Mouse (Mus musculus): ENCODE results near the gene Cdc34b. TPM values are rescaled to one million over a fixed set of nuclear protein-coding genes. Genes with fewer than 3 reads are reported as not detected.
A peak's percentile ranks its signal among the peaks of the same experiment; 100 is the strongest.

Gene Cdc34b
- polyA plus RNA-seq, 1 experiment from 2014 or later: 0.23 TPM

GRCm38 (mm10) chr11:94727306-94727705, 14.3 kb upstream of the Cdc34b start:
- H3K4me3 ChIP-seq (ENCODE audit: low read depth, low read length): no peak overlapping the region
- no peak for DNase-seq (ENCODE audit: low spot score)
- no peak overlapping the region for H3K9ac ChIP-seq (ENCODE audit: low read depth, low read length)
- no peaks in the 10 kb centered on the region for H3K4me1 ChIP-seq (replicated peaks; ENCODE audit: control insufficient read depth, insufficient read depth, low read length)
- no peak overlapping the region for H3K27ac ChIP-seq (ENCODE audit: low read depth, low read length)
- no peak overlapping the region for H3K4me2 ChIP-seq
- no peak for ATAC-seq (replicated peaks; ENCODE audit: low FRiP score)
- H3K9me3 ChIP-seq (ENCODE audit: control insufficient read depth, low read length): no peaks in the 10 kb centered on the region
- H3K36me3 ChIP-seq (ENCODE audit: control insufficient read depth, insufficient read depth, low read length): no peaks in the 10 kb centered on the region
- H3K27me3 ChIP-seq (replicated peaks; ENCODE audit: control insufficient read depth, insufficient read depth, low read length): no peaks in the 10 kb centered on the region
- 78% methylated on average over 3 of the region's 3 CpGs for WGBS

- H3K9me3 ChIP-seq (ENCODE audit: control insufficient read depth, low read length): no peaks in the 10 kb centered on the region
- no peak overlapping the region for H3K27ac ChIP-seq (ENCODE audit: low read depth, low read length)
- H3K4me3 ChIP-seq (ENCODE audit: low read depth, low read length): no peak overlapping the region
- H3K27me3 ChIP-seq (replicated peaks; ENCODE audit: control insufficient read depth, insufficient read depth, low read length): no peaks in the 10 kb centered on the region
- no peaks in the 10 kb centered on the region for H3K36me3 ChIP-seq (ENCODE audit: control insufficient read depth, insufficient read depth, low read length)
- no peak for ATAC-seq (replicated peaks; ENCODE audit: low FRiP score)
- no peak for DNase-seq (ENCODE audit: low spot score)
- WGBS: 76% methylated on average over 3 of the region's 3 CpGs
- H3K9ac ChIP-seq (ENCODE audit: low read depth, low read length): no peak overlapping the region
- H3K4me1 ChIP-seq (replicated peaks; ENCODE audit: control insufficient read depth, insufficient read depth, low read length): no peaks in the 10 kb centered on the region
- no peak overlapping the region for H3K4me2 ChIP-seq
These were observed 13.0 kb upstream of the Cdc34b start for GRCm38 (mm10) chr11:94728545-94728944.

GRCm38 (mm10) chr11:94729565-94729964, 12.0 kb upstream of the Cdc34b start:
- WGBS: 20% methylated on average over 4 of the region's 4 CpGs
- Histone ChIP-seq H3K36me3 (ENCODE audit: control insufficient read depth, insufficient read depth, low read length) (no peaks in the 10 kb centered on the region), H3K4me1 (replicated peaks; ENCODE audit: control insufficient read depth, insufficient read depth, low read length) (no peaks in the 10 kb centered on the region), H3K4me3 (ENCODE audit: low read depth, low read length) (no peak overlapping the region), H3K4me2 (no peak overlapping the region), H3K27ac (ENCODE audit: low read depth, low read length) (no peak overlapping the region), H3K9ac (ENCODE audit: low read depth, low read length) (no peak overlapping the region), H3K27me3 (replicated peaks; ENCODE audit: control insufficient read depth, insufficient read depth, low read length) (no peaks in the 10 kb centered on the region), H3K9me3 (ENCODE audit: control insufficient read depth, low read length) (no peaks in the 10 kb centered on the region)
- ATAC-seq (replicated peaks; ENCODE audit: low FRiP score) (no peak), DNase-seq (ENCODE audit: low spot score) (no peak)

- H3K9me3 ChIP-seq (ENCODE audit: control insufficient read depth, low read length): no peaks in the 10 kb centered on the region
- no peak overlapping the region for H3K9ac ChIP-seq (ENCODE audit: low read depth, low read length)
- no peak overlapping the region for H3K4me2 ChIP-seq
- no peaks in the 10 kb centered on the region for H3K36me3 ChIP-seq (ENCODE audit: control insufficient read depth, insufficient read depth, low read length)
- no peak for ATAC-seq (replicated peaks; ENCODE audit: low FRiP score)
- no peak overlapping the region for H3K4me3 ChIP-seq (ENCODE audit: low read depth, low read length)
- no peak for DNase-seq (ENCODE audit: low spot score)
- H3K4me1 ChIP-seq (replicated peaks; ENCODE audit: control insufficient read depth, insufficient read depth, low read length): no peaks in the 10 kb centered on the region
- H3K27ac ChIP-seq (ENCODE audit: low read depth, low read length): no peak overlapping the region
- no peaks in the 10 kb centered on the region for H3K27me3 ChIP-seq (replicated peaks; ENCODE audit: control insufficient read depth, insufficient read depth, low read length)
- 24% methylated on average over 5 of the region's 5 CpGs for WGBS
These were observed 11.3 kb upstream of the Cdc34b start for GRCm38 (mm10) chr11:94730261-94730660.

- ATAC-seq (replicated peaks; ENCODE audit: low FRiP score): no peak
- no peak for DNase-seq (ENCODE audit: low spot score)
- Histone ChIP-seq H3K4me2 (no peak overlapping the region), H3K27me3 (replicated peaks; ENCODE audit: control insufficient read depth, insufficient read depth, low read length) (no peaks in the 10 kb centered on the region), H3K27ac (ENCODE audit: low read depth, low read length) (no peak overlapping the region), H3K9me3 (ENCODE audit: control insufficient read depth, low read length) (no peaks in the 10 kb centered on the region), H3K36me3 (ENCODE audit: control insufficient read depth, insufficient read depth, low read length) (no peaks in the 10 kb centered on the region), H3K9ac (ENCODE audit: low read depth, low read length) (no peak overlapping the region), H3K4me3 (ENCODE audit: low read depth, low read length) (no peak overlapping the region), H3K4me1 (replicated peaks; ENCODE audit: control insufficient read depth, insufficient read depth, low read length) (no peaks in the 10 kb centered on the region)
- WGBS: 73% methylated on average over 12 of the region's 12 CpGs
These were observed 10.4 kb upstream of the Cdc34b start for GRCm38 (mm10) chr11:94731229-94731628.

GRCm38 (mm10) chr11:94732773-94733172, 8.8 kb upstream of the Cdc34b start:
- no peak overlapping the region for H3K9ac ChIP-seq (ENCODE audit: low read depth, low read length)
- WGBS: 36% methylated on average over 8 of the region's 8 CpGs
- DNase-seq (ENCODE audit: low spot score) (no peak), ATAC-seq (replicated peaks; ENCODE audit: low FRiP score) (no peak)
- H3K27ac ChIP-seq (ENCODE audit: low read depth, low read length): no peak overlapping the region
- no peaks in the 10 kb centered on the region for H3K36me3 ChIP-seq (ENCODE audit: control insufficient read depth, insufficient read depth, low read length)
- peak overlapping the region; percentile 23 for H3K4me2 ChIP-seq
- no peaks in the 10 kb centered on the region for H3K9me3 ChIP-seq (ENCODE audit: control insufficient read depth, low read length)
- H3K4me3 ChIP-seq (ENCODE audit: low read depth, low read length): no peak overlapping the region
- H3K4me1 ChIP-seq (replicated peaks; ENCODE audit: control insufficient read depth, insufficient read depth, low read length): no peaks in the 10 kb centered on the region
- H3K27me3 ChIP-seq (replicated peaks; ENCODE audit: control insufficient read depth, insufficient read depth, low read length): no peaks in the 10 kb centered on the region

GRCm38 (mm10) chr11:94735746-94736145, 5.8 kb upstream of the Cdc34b start:
- DNase-seq (ENCODE audit: low spot score): no peak
- no peak overlapping the region for H3K4me2 ChIP-seq
- WGBS: 65% methylated on average over 2 of the region's 2 CpGs
- H3K36me3 ChIP-seq (ENCODE audit: control insufficient read depth, insufficient read depth, low read length): no peaks in the 10 kb centered on the region
- H3K9me3 ChIP-seq (ENCODE audit: control insufficient read depth, low read length): no peaks in the 10 kb centered on the region
- H3K27ac ChIP-seq (ENCODE audit: low read depth, low read length): no peak overlapping the region
- no peak for ATAC-seq (replicated peaks; ENCODE audit: low FRiP score)
- H3K9ac ChIP-seq (ENCODE audit: low read depth, low read length): no peak overlapping the region
- H3K4me1 ChIP-seq (replicated peaks; ENCODE audit: control insufficient read depth, insufficient read depth, low read length): no peaks in the 10 kb centered on the region
- H3K4me3 ChIP-seq (ENCODE audit: low read depth, low read length): no peak overlapping the region
- H3K27me3 ChIP-seq (replicated peaks; ENCODE audit: control insufficient read depth, insufficient read depth, low read length): 0 out of 2 replicates have a peak, but pooled peaks cover 2% of the 10 kb centered on the region

- no peak overlapping the region for H3K9ac ChIP-seq (ENCODE audit: low read depth, low read length)
- H3K4me3 ChIP-seq (ENCODE audit: low read depth, low read length): no peak overlapping the region
- DNase-seq (ENCODE audit: low spot score) (no peak), ATAC-seq (replicated peaks; ENCODE audit: low FRiP score) (no peak)
- H3K27me3 ChIP-seq (replicated peaks; ENCODE audit: control insufficient read depth, insufficient read depth, low read length): no peaks in the 10 kb centered on the region
- H3K9me3 ChIP-seq (ENCODE audit: control insufficient read depth, low read length): no peaks in the 10 kb centered on the region
- no peak overlapping the region for H3K27ac ChIP-seq (ENCODE audit: low read depth, low read length)
- no peaks in the 10 kb centered on the region for H3K36me3 ChIP-seq (ENCODE audit: control insufficient read depth, insufficient read depth, low read length)
- 27% methylated on average over 2 of the region's 2 CpGs for WGBS
- H3K4me2 ChIP-seq: no peak overlapping the region
- no peaks in the 10 kb centered on the region for H3K4me1 ChIP-seq (replicated peaks; ENCODE audit: control insufficient read depth, insufficient read depth, low read length)
These were observed 11.5 kb downstream of the Cdc34b start for GRCm38 (mm10) chr11:94752946-94753713.

- WGBS: 73% methylated on average over 6 of the region's 6 CpGs
These were observed 18.3 kb downstream of the Cdc34b start for GRCm38 (mm10) chr11:94759916-94760315.

More at GRCm38 (mm10) chr11:94759916-94760315, 18.3 kb downstream of the Cdc34b start:
- H3K4me3 ChIP-seq (ENCODE audit: low read depth, low read length): no peak overlapping the region
- no peak for DNase-seq (ENCODE audit: low spot score)
- H3K4me1 ChIP-seq (replicated peaks; ENCODE audit: control insufficient read depth, insufficient read depth, low read length): no peaks in the 10 kb centered on the region
- ATAC-seq (replicated peaks; ENCODE audit: low FRiP score): no peak
- H3K27ac ChIP-seq (ENCODE audit: low read depth, low read length): no peak overlapping the region
- no peaks in the 10 kb centered on the region for H3K9me3 ChIP-seq (ENCODE audit: control insufficient read depth, low read length)
- H3K4me2 ChIP-seq: no peak overlapping the region
- no peaks in the 10 kb centered on the region for H3K36me3 ChIP-seq (ENCODE audit: control insufficient read depth, insufficient read depth, low read length)
- no peak overlapping the region for H3K9ac ChIP-seq (ENCODE audit: low read depth, low read length)
- H3K27me3 ChIP-seq (replicated peaks; ENCODE audit: control insufficient read depth, insufficient read depth, low read length): no peaks in the 10 kb centered on the region
